8 mouse cellular contexts compared by ENCODE assay signal in the genomic region with DNA sequence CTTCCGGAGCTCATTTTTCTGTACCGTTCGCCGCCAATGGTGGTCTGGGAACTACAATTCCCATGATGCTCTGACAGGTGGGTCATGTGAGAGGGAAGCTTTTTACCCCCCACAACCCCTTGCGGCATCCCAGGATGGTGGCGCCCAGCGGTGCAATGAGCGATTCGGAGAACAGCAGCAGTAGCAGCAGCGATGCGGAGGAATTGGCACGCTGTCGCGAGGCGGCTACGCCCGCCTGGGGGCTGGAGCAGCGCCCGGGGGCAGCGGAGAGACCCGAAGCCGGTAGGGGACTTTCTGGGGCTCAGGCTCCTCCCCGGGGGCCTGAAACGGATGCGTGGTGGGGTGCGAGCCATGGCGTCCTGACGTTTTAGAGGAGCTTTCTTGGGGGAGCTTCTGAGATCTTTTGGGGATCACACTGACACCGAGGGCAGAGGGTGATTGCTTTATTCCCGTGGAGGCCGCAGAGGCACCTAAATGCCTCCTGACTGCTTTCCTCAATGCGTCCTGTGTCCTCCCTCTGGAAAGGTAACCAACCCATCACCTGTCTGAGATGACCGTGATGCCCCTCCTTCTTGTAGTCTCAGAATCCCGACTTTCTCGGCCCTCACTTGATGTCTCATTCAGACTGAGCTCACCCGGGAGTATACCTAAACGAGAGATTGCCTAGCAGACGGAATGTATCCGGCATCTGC. TPM values are rescaled to one million over a fixed set of nuclear protein-coding genes. Genes with fewer than 3 reads are reported as not detected.
A peak's percentile ranks its signal among the peaks of the same experiment; 100 is the strongest.
DNase-seq lines count a peak whose midpoint lies in the region; ATAC-seq and TF ChIP-seq lines count a peak whose summit lies in the region.

A gene (plus strand): TSS at position 85 of the 692 bp plus-strand sequence.

- H3K27ac ChIP-seq in heart, embryonic 10.5 days = peak within 1 kb of the TSS; percentile 97
- peak within 1 kb of the TSS; percentile 92 for H3K27ac ChIP-seq in kidney, embryonic 15.5 days

- TF ChIP-seq CTCF in C2C12 (IDR thresholded peaks at IDR 0.05; ENCODE audit: control insufficient read depth, insufficient read depth, insufficient read length) = no peak

- H3ac ChIP-seq in C2C12 (ENCODE audit: control insufficient read depth, insufficient read length, low read depth) = peak within 1 kb of the TSS; percentile 57

- peaks cover 8% of the 10 kb centered on the region; the same call in 1 of the 2 replicates for H3K4me1 ChIP-seq in heart, embryonic 10.5 days
- H3K4me1 ChIP-seq in kidney, embryonic 15.5 days = peaks cover 13% of the 10 kb centered on the region

- WGBS in heart, embryonic 10.5 days = 2% methylated on average over 39 of the region's 39 CpGs
- 1% methylated on average over 39 of the region's 39 CpGs for WGBS in kidney, embryonic 15.5 days

- peak; percentile 95 for DNase-seq in brain, adult 2 months (ENCODE audit: low read depth, low spot score)
- DNase-seq in heart, embryonic 10.5 days (ENCODE audit: low spot score) = peak; percentile 97
- DNase-seq in liver = peak; percentile 89
- peak; percentile 80 to 88 for DNase-seq in spleen, postnatal 4 days (ENCODE audit: low spot score in 2 of 2)

- peaks cover 6% of the 10 kb centered on the region for H3K79me3 ChIP-seq in C2C12 (ENCODE audit: low read depth)

- H3K4me2 ChIP-seq in kidney, embryonic 15.5 days = peak within 1 kb of the TSS; percentile 72

- ATAC-seq in erythroblast, adult 5-6 weeks (replicated peaks; ENCODE audit: low FRiP score, poor library complexity, severe bottlenecking) = peak; percentile 98
- ATAC-seq in kidney, embryonic 15.5 days (replicated peaks; ENCODE audit: low FRiP score) = peak; percentile 93
- ATAC-seq in monocyte, adult 5-6 weeks (replicated peaks; ENCODE audit: insufficient number of reproducible peaks, low FRiP score, low TSS enrichment, poor library complexity, severe bottlenecking) = peak; percentile 99

- H3K79me2 ChIP-seq in C2C12 (ENCODE audit: control insufficient read depth, insufficient read depth) = peaks cover 14% of the 10 kb centered on the region

- peak within 1 kb of the TSS; percentile 68 for H3K4me3 ChIP-seq in C2C12 (ENCODE audit: insufficient read depth, poor library complexity, severe bottlenecking)
- peak within 1 kb of the TSS; percentile 96 for H3K4me3 ChIP-seq in heart, embryonic 10.5 days
- H3K4me3 ChIP-seq in kidney, embryonic 15.5 days (replicated peaks) = peak within 1 kb of the TSS; percentile 83

- no peaks in the 10 kb centered on the region for H3K27me3 ChIP-seq in C2C12 (ENCODE audit: control insufficient read depth, insufficient read depth, insufficient read length)
- no peaks in the 10 kb centered on the region for H3K27me3 ChIP-seq in heart, embryonic 10.5 days (ENCODE audit: insufficient read depth, poor library complexity, severe bottlenecking)
- no peaks in the 10 kb centered on the region for H3K27me3 ChIP-seq in kidney, embryonic 15.5 days

- H3K9ac ChIP-seq in kidney, embryonic 15.5 days = peak within 1 kb of the TSS; percentile 80

- no peaks in the 10 kb centered on the region for H3K9me3 ChIP-seq in heart, embryonic 10.5 days
- H3K9me3 ChIP-seq in kidney, embryonic 15.5 days (replicated peaks) = no peaks in the 10 kb centered on the region

- no peaks in the 10 kb centered on the region for H3K36me3 ChIP-seq in C2C12 (ENCODE audit: control insufficient read depth, insufficient read depth)
- H3K36me3 ChIP-seq in heart, embryonic 10.5 days = peaks cover 25% of the 10 kb centered on the region
- peaks cover 20% of the 10 kb centered on the region for H3K36me3 ChIP-seq in kidney, embryonic 15.5 days

TF ChIP-seq in C2C12, 6 proteins besides CTCF, POLR2A, EP300 and RAD21:
- TF ChIP-seq USF1 (IDR thresholded peaks at IDR 0.05; ENCODE audit: low read depth) = peak; percentile 97
- TF ChIP-seq MYOD1 (IDR thresholded peaks at IDR 0.05; ENCODE audit: control insufficient read depth, insufficient read length, low read depth) = no peak
- TF ChIP-seq FOSL1 (IDR thresholded peaks at IDR 0.05; ENCODE audit: insufficient read depth, low read length, poor library complexity, severe bottlenecking) = no peak

RNA-seq across cellular contexts. Expression of the gene that starts here (rescaled TPM):
- polyA plus RNA-seq in C2C12 (2012; fragmentation: generic; extraction: Trizol) = 20.6 TPM
- total RNA-seq in erythroblast, adult 5-6 weeks (2015; ENCODE audit: low replicate concordance) = 0.77 and 6.5 TPM in 2 replicates
- total RNA-seq in erythroblast, adult 5-6 weeks (2017; ENCODE audit: low replicate concordance) = 2.9 and 9.2 TPM in 2 replicates
- polyA plus RNA-seq in heart, embryonic 10.5 days (2016; fragmentation: Nextera tagmentation; extraction: Ambion mirVana) = 30.1 and 33.0 TPM in 2 replicates
- 62.8 and 68.0 TPM in 2 replicates for polyA plus RNA-seq in kidney, embryonic 15.5 days (2015; fragmentation: Nextera tagmentation; extraction: Ambion mirVana)
- total RNA-seq in monocyte, adult 5-6 weeks (2017) = 4.2 to 13.3 TPM (median 8.5 TPM) in 3 replicates

Comparison
In these comparisons a context has a peak if more than half of its experiments do, and no peak if none do; other contexts are left out.
1. Peak in every context shown above with its lines: DNase-seq, ATAC-seq, H3K4me3 ChIP-seq and H3K27ac ChIP-seq.